Mouse (Mus musculus): Measurements from ENCODE around the gene Elmod2. TPM values are rescaled to one million over a fixed set of nuclear protein-coding genes. Genes with fewer than 3 reads are reported as not detected.
A peak's percentile ranks its signal among the peaks of the same experiment; 100 is the strongest.

Gene Elmod2
- polyA plus RNA-seq, 1 experiment from 2014 or later, result 10.9 TPM

DNA sequence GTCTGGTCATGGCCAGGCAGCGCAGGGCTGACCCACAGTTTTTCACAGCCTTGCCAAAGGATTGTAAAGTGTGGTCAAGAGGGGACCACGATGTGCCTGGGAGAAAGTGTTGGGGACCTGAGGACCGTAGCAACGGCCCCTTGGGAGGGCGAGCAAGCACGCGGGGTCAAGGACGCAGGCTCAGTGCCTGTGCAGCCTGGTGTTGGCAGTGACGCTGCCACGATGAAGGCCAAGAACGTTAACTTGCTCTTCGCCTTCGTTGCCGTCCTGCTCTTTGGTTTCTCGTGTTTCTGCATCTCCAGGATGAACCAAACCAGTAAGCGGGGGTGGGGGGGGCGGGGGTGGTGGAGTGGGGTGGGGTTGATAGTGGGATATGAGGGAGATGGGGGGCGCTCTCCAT, 16.0 kb upstream of the Elmod2 start, which contains the start of gene Mgat4d:
Gene Mgat4d, plus strand, starts transcription at position 209 of the 400 bp plus-strand sequence.
- H3K4me3 ChIP-seq (replicated peaks; ENCODE audit: low read depth, low read length), result no peak within 1 kb of the TSS
- WGBS, result 85% methylated on average over 18 of the region's 18 CpGs
- no peak within 1 kb of the TSS for H3K27ac ChIP-seq
- ATAC-seq (replicated peaks; ENCODE audit: low FRiP score, low read depth) (no peak), DNase-seq (ENCODE audit: low spot score) (no peak)
- no peak within 1 kb of the TSS for H3K9ac ChIP-seq (ENCODE audit: low read depth, low read length)
- no peak within 1 kb of the TSS for H3K4me2 ChIP-seq (ENCODE audit: low read length)
- H3K4me1 ChIP-seq (replicated peaks; ENCODE audit: insufficient read depth, low read length), result no peaks in the 10 kb centered on the region
- no peaks in the 10 kb centered on the region for H3K9me3 ChIP-seq (replicated peaks; ENCODE audit: low read length)
- no peaks in the 10 kb centered on the region for H3K27me3 ChIP-seq (ENCODE audit: insufficient read depth, low read length)
- no peak for TF ChIP-seq CTCF (IDR thresholded peaks at IDR 0.05; ENCODE audit: low read depth)
- H3K36me3 ChIP-seq (ENCODE audit: insufficient read depth, low read length), result no peaks in the 10 kb centered on the region

DNA sequence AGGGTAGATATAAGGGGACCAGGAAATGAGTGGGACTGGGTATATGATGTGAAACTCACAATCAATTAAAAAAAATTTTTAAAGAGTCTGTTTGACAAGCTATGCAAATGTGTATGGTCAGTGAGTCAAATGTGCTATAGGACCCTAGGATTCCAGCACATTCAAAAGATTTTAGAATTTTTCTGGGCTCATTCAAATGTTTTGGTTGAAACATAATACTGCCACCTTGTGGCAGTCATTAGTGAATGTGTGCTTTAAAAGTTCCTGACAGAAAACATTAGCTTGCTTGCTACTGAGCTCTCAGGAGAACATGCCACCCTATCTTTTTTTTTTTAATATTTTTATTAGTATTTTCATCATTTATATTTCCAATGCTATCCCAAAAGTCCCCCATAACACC, 10.4 kb upstream of the Elmod2 start:
- Histone ChIP-seq H3K4me2 (ENCODE audit: low read length) (no peak overlapping the region), H3K36me3 (ENCODE audit: insufficient read depth, low read length) (no peaks in the 10 kb centered on the region), H3K4me3 (replicated peaks; ENCODE audit: low read depth, low read length) (no peak overlapping the region), H3K9ac (ENCODE audit: low read depth, low read length) (no peak overlapping the region), H3K9me3 (replicated peaks; ENCODE audit: low read length) (no peaks in the 10 kb centered on the region), H3K27me3 (ENCODE audit: insufficient read depth, low read length) (no peaks in the 10 kb centered on the region), H3K27ac (no peak overlapping the region), H3K4me1 (replicated peaks; ENCODE audit: insufficient read depth, low read length) (no peaks in the 10 kb centered on the region)
- DNase-seq (ENCODE audit: low spot score) (peak; percentile 65), ATAC-seq (replicated peaks; ENCODE audit: low FRiP score, low read depth) (no peak)
- TF ChIP-seq CTCF (IDR thresholded peaks at IDR 0.05; ENCODE audit: low read depth), result peak; percentile 72

DNA sequence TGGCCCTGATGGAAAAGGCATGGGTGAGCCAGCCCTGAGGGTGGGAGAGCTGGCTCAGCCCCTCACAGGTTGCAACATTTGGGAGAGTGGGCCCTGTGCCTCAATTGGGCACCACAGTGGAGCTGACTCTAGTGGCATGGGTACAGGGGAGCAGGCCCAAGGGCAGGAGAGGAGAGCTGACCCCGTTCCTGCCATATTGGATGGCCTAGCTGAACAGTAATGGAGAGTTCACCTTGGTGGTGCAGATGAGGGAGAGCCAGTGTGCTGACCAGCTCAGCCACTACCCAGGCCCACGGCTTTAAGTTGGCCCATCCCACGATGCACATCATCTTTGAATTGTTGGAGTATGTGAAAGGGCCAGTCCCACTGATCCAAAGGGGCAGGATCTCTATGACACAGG, 9.8 kb upstream of the Elmod2 start:
- DNase-seq (ENCODE audit: low spot score), result no peak
- WGBS, result 85% methylated on average over 3 of the region's 3 CpGs
- Histone ChIP-seq H3K27ac (no peak overlapping the region), H3K36me3 (ENCODE audit: insufficient read depth, low read length) (no peaks in the 10 kb centered on the region), H3K4me3 (replicated peaks; ENCODE audit: low read depth, low read length) (no peak overlapping the region), H3K9me3 (replicated peaks; ENCODE audit: low read length) (no peaks in the 10 kb centered on the region), H3K27me3 (ENCODE audit: insufficient read depth, low read length) (no peaks in the 10 kb centered on the region), H3K4me1 (replicated peaks; ENCODE audit: insufficient read depth, low read length) (no peaks in the 10 kb centered on the region), H3K9ac (ENCODE audit: low read depth, low read length) (no peak overlapping the region), H3K4me2 (ENCODE audit: low read length) (no peak overlapping the region)
- ATAC-seq (replicated peaks; ENCODE audit: low FRiP score, low read depth), result no peak
- no peak for TF ChIP-seq CTCF (IDR thresholded peaks at IDR 0.05; ENCODE audit: low read depth)

DNA sequence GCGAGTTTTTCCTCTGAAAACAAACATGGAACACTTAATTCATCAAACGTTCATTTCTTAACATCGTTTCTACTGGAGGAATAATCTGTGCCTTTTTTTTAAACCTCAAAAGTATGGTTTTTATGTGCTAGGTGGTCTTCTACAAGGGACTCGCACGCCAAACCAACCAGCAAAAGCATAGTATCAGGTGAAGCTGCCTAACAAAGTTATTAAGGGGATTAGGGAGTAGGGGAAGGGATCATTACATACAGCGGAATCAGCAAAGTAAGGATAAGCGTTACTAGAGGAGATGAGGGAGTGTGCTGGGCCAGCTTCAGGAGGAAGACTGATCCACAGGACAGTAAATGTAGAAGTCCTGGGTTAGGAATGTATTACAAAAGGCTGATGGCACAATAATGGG, 578 bp upstream of the Elmod2 start:
- TF ChIP-seq CTCF (IDR thresholded peaks at IDR 0.05; ENCODE audit: low read depth), result no peak
- Histone ChIP-seq H3K4me2 (ENCODE audit: low read length) (peak overlapping the region; percentile 98), H3K9ac (ENCODE audit: low read depth, low read length) (peak overlapping the region; percentile 38; the same call in 1 of the 2 replicates), H3K4me3 (replicated peaks; ENCODE audit: low read depth, low read length) (peak overlapping the region; percentile 94), H3K36me3 (ENCODE audit: insufficient read depth, low read length) (peaks cover under 1% of the 10 kb centered on the region; the same call in 1 of the 2 replicates), H3K4me1 (replicated peaks; ENCODE audit: insufficient read depth, low read length) (no peaks in the 10 kb centered on the region), H3K9me3 (replicated peaks; ENCODE audit: low read length) (no peaks in the 10 kb centered on the region), H3K27ac (no peak overlapping the region), H3K27me3 (ENCODE audit: insufficient read depth, low read length) (no peaks in the 10 kb centered on the region)
- ATAC-seq (replicated peaks; ENCODE audit: low FRiP score, low read depth) (no peak), DNase-seq (ENCODE audit: low spot score) (no peak)
- 10% methylated on average over 7 of the region's 7 CpGs for WGBS

GRCm38 (mm10) chr8:83331567-83331898, 753 bp downstream of the Elmod2 start:
- no peak for TF ChIP-seq CTCF (IDR thresholded peaks at IDR 0.05; ENCODE audit: low read depth)
- Histone ChIP-seq H3K4me1 (replicated peaks; ENCODE audit: insufficient read depth, low read length) (no peaks in the 10 kb centered on the region), H3K9ac (ENCODE audit: low read depth, low read length) (peak overlapping the region; percentile 86), H3K4me2 (ENCODE audit: low read length) (peak overlapping the region; percentile 98), H3K4me3 (replicated peaks; ENCODE audit: low read depth, low read length) (peak overlapping the region; percentile 94), H3K9me3 (replicated peaks; ENCODE audit: low read length) (no peaks in the 10 kb centered on the region), H3K27me3 (ENCODE audit: insufficient read depth, low read length) (no peaks in the 10 kb centered on the region), H3K36me3 (ENCODE audit: insufficient read depth, low read length) (peaks cover 5% of the 10 kb centered on the region; the same call in 1 of the 2 replicates), H3K27ac (no peak overlapping the region)
- no peak for ATAC-seq (replicated peaks; ENCODE audit: low FRiP score, low read depth)
- peak; percentile 57 for DNase-seq (ENCODE audit: low spot score)
- 9% methylated on average over 7 of the region's 7 CpGs for WGBS

- WGBS, result 93% methylated on average over 5 of the region's 5 CpGs
- H3K4me2 ChIP-seq (ENCODE audit: low read length), result no peak overlapping the region
- no peak overlapping the region for H3K9ac ChIP-seq (ENCODE audit: low read depth, low read length)
- H3K27me3 ChIP-seq (ENCODE audit: insufficient read depth, low read length), result no peaks in the 10 kb centered on the region
- no peaks in the 10 kb centered on the region for H3K4me1 ChIP-seq (replicated peaks; ENCODE audit: insufficient read depth, low read length)
- no peak for ATAC-seq (replicated peaks; ENCODE audit: low FRiP score, low read depth)
- H3K4me3 ChIP-seq (replicated peaks; ENCODE audit: low read depth, low read length), result no peak overlapping the region
- DNase-seq (ENCODE audit: low spot score), result no peak
- H3K9me3 ChIP-seq (replicated peaks; ENCODE audit: low read length), result no peaks in the 10 kb centered on the region
- H3K36me3 ChIP-seq (ENCODE audit: insufficient read depth, low read length), result peaks cover 8% of the 10 kb centered on the region
- TF ChIP-seq CTCF (IDR thresholded peaks at IDR 0.05; ENCODE audit: low read depth), result no peak
- no peak overlapping the region for H3K27ac ChIP-seq
Measured at GRCm38 (mm10) chr8:83327889-83328288, 4.4 kb downstream of the Elmod2 start.

DNA sequence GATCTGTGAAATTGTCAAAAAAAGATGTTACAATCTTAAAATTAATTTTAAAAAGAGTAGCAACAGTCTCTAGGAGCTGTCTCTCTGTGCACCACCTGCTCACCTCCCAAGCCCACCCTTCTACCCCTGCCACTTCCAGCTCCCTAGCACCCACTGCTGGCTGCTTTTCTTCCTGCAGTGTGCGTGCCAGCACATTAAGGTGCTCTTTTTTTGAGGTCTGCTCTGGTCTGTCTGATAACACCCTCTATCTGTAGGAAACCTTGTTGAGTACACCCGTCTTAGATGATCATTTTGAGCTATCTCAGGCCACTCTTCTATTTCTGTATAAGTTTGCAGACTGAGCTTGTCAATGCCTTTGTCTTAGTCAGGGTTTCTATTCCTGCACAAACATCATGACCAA, 9.2 kb downstream of the Elmod2 start:
- no peak overlapping the region for H3K4me2 ChIP-seq (ENCODE audit: low read length)
- no peak for DNase-seq (ENCODE audit: low spot score)
- 88% methylated on average over 2 of the region's 2 CpGs for WGBS
- H3K27ac ChIP-seq, result no peak overlapping the region
- no peak overlapping the region for H3K9ac ChIP-seq (ENCODE audit: low read depth, low read length)
- ATAC-seq (replicated peaks; ENCODE audit: low FRiP score, low read depth), result no peak
- no peaks in the 10 kb centered on the region for H3K27me3 ChIP-seq (ENCODE audit: insufficient read depth, low read length)
- no peak overlapping the region for H3K4me3 ChIP-seq (replicated peaks; ENCODE audit: low read depth, low read length)
- peak; percentile 39; the same call in 1 of the 2 replicates for TF ChIP-seq CTCF (IDR thresholded peaks at IDR 0.05; ENCODE audit: low read depth)
- no peaks in the 10 kb centered on the region for H3K4me1 ChIP-seq (replicated peaks; ENCODE audit: insufficient read depth, low read length)
- H3K36me3 ChIP-seq (ENCODE audit: insufficient read depth, low read length), result peaks cover 37% of the 10 kb centered on the region
- no peaks in the 10 kb centered on the region for H3K9me3 ChIP-seq (replicated peaks; ENCODE audit: low read length)

Data from kidney, postnatal 0 days (tissue).